Mouse (Mus musculus): ENCODE measurements around the gene Grm5.

Gene Grm5

DNA sequence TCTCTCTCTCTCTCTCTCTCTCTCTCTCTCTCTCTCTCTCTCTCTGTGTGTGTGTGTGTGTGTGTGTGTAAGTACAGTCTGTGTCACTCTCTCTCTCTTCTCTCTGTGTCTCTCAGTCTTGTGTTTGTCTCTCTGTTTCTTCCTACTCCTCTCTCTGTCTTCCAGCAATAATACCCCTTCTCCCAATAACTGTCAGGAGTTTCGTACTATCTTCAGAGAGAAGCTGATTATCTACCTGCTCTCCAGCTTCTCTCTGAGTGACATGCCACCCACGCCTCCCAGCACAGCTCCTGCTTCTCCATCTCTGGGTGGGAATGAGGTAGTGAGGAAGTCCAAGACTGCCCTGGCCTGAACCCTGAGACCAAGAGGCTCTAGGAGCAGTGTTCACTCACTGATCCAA is at the start of gene Grm5:
Grm5 (plus strand) TSS at position 301 of the 400 bp plus-strand sequence.
- DNase-seq: no peak

DNA sequence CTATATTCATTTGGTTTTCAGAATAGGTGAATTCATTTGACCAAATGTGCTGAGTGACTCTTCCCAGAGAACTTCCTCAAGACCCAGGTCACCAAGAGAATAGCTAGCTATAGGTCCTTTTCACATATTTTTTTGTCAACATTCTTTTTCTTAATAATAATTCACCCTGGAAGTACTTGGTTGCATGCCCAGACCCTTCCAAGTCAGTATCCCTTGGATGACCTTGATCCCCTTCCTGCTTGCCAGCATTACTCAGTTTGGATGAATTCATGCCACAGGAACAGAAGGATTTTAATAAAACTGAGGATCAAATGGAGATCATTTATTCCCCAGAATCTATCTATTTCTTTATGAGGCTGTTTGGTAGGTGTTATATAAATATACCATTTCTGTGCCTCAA is 44.9 kb upstream of the Grm5 start:
- no peak for DNase-seq

DNA sequence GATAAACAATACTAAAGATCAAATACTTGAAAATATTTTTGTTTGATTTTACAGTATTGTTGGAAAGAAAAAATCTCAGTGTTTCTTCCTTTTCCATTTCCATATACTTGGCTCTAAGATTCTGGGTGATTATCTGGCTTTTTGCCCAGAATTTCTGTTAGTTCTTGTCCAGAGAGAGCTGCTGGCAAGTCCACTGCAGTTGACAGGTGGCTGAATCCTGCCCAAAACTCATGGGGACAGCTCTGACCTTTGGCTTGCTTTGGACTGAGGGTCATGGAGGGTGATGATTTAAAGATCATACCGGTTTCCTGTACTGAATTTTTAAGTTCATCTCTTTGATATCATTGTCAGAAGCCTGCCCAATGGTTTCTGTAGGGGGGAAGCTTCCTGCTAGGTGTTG is 18.7 kb upstream of the Grm5 start:
- DNase-seq: peak; percentile 0

DNA sequence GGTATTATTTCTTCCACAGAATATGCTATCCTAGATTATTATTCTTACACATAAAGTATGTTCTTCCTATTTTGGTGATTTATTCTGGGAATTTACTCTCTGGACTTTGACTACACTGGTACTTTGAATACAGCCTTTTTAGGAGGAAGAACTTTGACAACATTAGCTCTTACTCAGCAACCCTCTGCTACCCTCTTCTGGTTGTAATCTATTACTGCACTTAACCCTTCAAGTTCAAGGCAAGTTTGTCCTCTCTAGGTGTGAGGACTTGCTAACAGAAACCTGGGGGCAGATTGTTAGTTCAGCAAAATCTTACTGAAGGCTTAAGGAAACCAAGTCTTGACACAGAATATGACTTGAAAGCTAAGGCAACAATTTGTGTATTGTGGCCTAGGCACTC is 17.5 kb upstream of the Grm5 start:
- DNase-seq: peak; percentile 19

DNA sequence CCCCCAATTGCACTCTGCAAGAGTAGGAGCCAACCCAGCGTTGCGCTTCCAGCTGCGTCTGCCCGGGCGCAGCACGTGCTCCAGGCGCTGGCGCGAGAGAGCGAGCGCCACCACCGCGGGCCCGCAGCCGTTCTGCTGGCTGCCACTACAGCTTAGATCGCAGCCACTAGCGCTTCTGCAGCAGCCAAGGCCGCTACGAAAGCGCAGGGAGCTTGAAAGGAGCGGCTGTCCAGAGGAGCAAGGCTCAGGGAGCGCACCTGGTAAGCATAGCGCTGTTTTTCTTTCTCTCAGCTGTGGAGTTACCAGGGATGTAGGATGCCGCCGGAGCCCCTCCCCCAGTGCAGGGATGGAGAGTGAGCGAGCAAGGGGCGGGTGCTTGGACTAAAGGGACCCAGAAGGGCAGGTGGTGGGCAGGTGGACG is 323 bp downstream of the Grm5 start:
- no peak for DNase-seq

DNA sequence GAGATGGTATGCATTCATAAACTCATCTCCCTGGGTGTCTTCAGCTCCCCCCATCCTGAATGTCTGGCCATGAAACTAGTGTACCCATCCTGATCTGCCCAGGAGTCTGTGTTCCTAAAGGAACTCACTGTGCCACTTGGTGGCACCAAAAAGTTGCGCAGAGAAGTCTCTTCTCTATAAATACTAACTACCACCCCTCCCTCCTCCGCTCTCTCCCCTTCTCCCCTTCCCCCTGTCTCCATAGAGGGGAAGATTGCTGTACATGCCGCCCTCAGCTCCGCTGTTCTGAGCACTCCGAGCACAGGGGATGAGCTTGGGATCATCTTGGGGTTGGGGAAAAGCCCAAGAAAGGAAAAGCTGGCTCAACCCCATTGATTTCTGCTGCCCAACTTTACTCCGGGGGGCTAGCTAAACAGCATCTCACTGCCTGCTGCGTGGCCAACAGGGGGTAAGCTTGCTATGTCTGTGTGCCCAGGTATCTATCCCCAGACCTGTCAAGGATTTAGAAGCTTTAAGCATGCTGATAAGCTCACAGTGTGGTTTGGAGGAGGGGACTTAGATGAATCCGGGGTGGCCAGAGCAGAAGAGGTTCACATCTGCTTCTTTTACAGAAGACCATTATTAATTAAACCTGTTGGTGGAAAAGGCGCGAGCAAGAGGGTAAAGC is 2.4 kb downstream of the Grm5 start:
- DNase-seq: no peak

DNA sequence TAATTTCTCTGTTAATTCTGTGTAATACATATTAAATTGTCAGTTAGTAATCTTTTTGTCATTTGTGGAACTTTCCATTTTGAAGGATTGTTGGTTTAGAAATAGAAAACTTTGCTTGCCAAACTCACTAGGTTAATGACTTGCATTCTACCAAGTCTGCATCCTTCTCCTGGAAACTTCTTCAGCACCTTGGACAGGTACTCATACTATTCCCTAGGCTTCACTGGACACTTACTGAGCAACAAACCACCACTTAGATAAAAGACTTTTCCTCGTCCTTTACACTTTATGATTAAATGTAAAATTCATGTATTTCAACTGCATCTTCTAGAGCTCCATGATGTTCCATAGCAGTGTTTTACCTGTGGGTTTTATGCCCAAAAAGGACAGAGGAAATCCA is 4.0 kb downstream of the Grm5 start:
- no peak for DNase-seq

DNA sequence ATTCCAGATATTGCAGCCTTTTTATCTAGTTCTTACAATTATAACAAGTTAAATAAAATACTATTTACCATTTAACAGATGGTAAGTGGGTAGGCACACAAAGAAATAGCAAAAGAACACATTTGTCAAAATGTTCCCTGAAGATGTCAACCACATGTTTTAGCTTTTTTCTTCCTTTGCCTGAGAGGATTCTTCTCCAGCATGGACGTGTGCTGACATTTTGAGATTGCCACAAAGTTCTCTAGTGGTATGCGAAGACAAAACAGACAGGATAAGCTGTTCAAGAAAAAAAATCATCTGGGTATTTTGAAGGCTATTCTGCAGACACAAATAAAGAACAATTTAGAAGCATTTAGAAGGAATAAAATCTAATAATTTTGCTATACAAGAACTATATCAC is 42.3 kb downstream of the Grm5 start:
- DNase-seq: no peak

DNA sequence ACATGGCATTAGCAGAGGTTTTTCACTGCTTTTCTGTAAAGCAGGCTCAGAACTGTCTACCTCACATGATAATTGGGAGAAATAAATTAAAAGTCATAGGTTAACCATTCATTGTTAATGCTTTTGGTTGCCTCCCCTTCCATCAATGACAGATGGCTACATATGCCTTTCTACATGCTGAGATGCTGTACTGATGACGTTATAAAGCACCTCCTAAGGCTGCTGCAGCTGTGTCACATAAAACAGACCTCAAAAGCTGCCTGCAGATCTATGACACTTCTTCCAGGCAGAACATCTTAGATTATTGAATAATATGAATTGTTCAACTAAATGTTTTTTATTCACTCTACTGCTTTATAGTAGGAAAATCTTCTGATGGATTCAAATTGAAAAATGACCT is 51.6 kb downstream of the Grm5 start:
- no peak for DNase-seq

DNA sequence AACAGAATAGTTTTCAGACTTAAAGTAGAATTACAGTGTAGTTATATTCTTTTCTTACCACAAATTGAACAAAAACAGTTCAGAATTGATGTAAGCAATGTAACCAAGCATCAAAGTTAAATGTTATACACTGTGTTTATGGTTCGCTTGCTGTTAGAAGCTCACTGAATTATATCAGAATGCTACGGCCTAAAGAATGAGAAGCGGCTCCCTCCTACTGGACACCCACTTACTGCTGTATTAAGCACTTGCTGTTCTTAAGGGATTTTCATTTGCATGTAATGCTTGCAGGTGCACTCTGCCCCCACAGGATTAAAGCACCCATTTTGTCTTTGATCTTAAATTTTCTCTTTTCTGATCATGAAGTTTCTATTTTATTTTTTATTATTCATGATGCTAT is 66.6 kb downstream of the Grm5 start:
- DNase-seq: no peak

DNA sequence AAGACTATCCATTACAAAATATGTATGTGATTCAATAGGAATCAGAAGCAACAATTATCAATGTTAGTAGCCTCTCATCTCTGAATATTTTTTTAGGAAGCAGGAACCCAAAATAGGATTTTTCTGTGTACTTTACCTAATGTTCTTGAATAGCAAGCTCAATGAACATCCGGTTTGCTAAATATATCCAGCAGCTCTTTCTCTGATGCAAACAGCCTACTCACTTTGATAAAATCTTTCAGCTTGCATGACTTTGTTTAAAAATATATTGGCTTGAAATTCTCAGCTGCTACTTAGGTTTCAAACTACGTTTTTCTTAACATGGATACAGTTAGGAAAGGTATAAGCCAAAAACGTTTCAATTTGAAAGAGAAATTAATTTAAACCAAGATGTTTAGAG is 77.8 kb downstream of the Grm5 start:
- DNase-seq: no peak

DNA sequence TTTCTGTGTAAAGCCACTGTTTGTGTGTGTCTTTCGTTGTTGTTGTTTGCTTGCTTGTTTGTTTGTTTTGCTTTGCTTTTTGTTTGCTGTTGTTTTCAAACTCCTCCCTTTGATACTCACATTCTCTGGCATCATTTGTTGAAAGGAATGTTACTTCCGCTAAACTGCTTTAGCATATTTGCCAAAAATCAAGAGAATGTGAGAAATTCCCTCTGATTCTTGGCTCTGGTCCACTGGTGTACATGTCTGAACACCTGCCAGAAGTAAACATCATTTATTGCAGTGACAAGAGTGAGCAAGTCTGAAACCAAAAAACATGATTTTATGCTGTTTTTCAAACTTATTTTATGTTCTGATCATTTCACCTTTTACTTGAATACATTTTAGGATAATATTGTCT is 80.1 kb downstream of the Grm5 start:
- DNase-seq: peak; percentile 7

DNA sequence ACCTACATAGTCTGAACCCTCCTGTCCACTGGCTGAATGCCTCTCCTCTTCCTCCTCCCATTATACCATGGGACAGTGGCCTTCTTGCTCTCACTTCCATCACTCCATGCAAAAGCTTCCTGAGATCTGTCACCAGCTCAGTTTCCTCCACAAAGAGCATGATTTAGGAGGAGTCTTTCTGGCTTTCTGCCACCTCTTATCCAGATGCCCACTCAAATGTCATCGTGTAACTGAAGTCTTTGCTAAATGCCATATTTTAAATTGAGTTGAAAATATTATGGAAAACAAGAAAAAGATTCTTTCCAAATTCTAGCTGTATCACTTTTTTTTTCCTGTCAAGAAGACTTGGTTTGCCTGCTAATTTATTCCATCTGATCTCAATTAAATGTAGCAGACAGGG is 132.4 kb downstream of the Grm5 start:
- no peak for DNase-seq

DNA sequence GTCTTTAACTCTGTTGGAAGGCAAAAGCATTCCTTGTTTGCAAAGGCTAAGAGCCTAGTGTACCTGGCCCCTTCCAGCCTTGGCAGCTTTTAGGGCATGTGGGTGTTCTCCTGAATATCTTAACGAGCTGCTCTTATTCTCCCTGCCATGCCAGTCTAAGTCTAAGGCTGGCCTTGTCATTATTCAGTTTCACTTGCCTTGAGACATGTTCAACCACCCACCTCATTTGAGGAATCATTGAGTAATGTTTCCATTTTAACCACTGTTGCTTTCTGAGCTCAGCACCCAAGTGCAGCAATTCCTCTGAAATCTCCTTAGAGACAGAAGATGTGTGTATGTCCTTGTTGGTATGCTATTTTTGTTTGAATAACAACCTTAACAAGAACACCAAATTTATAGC is 134.7 kb downstream of the Grm5 start:
- DNase-seq: no peak

DNA sequence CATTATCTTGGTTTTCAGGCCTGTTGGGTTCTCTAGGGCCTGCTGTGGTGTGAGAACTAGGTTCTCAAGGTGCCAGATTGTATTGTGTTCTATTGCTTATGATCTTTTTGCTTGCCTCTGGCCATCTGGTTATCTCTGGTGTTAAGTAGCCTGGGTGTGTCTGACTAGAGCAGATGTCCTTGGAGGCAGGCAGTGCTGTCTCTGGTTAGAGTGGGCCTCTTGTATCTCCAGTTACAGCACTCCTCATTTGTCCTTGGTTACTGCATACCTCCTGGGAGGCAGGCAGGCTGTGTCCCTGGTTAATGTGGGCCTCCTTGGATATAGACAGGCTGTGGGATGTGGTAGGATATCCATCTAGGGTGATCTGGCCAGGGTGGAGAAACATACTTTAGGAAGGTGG is 150.5 kb downstream of the Grm5 start:
- no peak for DNase-seq

DNA sequence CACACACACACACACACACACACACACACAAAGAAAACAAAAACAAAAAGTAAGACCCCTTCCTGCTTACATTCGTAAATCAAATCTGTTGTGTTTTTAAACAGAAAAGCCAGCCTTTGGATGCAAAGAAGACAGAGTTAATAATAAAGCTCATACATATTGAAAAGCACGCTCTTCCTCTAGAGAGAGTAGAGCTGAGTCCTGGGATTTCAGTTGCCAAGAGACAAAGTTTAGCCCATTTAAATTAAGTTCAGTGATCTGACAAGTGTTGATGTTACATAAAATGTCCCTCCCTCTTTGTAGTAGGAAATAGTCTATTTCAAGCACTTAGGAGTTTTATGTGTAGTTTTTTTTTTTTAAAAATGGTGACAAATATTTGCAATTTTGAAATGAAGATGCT is 178.0 kb downstream of the Grm5 start:
- no peak for DNase-seq

DNA sequence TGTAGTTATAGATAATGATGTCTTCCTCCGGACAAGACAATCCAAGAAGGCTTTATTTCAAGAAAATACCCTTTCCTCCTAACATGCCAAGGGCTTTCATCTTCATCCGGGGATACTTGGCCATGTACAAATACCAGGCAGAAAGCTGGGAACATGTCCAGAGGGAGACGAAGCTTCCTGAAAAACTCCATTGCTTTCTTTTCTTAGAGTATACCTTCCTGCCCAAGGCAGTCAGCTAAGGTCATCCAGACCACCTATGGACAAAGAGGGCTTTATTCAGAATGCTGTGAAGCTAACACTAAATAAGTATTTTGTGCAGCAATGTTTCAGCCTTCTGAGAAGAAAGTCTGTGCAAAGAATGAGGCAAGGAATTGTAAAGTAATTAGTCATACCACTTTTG is 178.4 kb downstream of the Grm5 start:
- no peak for DNase-seq

DNA sequence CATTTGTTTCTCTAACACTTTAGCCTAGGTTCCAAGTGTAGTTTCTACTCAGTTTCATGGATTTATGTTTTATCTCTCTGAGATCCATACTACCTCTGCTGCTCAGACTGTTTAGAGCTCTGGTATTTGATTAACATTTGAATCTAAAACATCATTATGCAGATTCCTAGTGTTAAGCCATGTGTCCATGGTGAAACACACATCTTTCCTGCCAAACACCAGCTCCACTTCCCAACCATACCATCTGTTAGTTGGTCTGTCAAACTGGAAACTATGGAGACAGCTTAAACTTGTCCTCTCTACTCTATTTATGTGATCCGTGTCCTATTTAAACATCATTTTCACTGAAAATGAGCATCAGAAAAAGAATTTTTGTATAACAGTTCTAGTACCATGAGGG is 203.6 kb downstream of the Grm5 start:
- DNase-seq: no peak

DNA sequence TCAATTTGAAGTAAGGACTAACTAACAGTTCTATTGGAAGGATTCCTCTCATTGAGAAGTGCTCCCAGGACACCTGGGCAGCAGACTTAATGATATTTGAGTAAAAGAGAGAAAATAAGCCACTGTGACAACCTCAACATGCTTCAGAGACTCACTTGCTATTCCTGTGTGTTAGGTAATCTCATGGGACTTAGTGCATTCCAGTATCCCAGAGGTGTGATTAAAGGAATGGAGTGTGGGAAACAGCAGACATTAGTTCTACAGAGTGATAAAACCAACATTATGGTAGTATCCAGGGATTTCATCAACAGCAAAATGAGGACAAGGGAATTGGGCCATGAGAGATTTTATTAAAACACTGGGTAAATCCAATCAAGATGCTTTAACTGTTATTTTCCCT is 205.0 kb downstream of the Grm5 start:
- DNase-seq: no peak

DNA sequence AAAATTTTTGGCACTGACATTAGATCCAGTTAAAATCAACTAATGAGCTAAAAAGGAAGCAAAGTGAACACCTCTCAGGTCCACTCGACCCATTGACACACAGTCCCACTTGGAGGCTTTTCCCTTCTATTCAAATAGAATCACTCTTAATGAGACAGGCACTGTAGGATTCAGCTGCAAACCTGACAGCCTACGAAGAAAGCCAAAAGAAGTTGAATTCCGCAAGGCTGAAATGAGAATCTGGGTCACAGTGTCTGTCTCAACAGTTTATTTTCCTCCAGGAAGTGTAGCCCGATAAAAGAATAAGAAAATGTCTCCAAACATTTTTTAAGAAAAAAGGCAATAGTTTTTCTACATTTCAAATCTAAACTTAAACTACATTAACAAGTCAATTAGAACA is 209.9 kb downstream of the Grm5 start:
- DNase-seq: no peak

DNA sequence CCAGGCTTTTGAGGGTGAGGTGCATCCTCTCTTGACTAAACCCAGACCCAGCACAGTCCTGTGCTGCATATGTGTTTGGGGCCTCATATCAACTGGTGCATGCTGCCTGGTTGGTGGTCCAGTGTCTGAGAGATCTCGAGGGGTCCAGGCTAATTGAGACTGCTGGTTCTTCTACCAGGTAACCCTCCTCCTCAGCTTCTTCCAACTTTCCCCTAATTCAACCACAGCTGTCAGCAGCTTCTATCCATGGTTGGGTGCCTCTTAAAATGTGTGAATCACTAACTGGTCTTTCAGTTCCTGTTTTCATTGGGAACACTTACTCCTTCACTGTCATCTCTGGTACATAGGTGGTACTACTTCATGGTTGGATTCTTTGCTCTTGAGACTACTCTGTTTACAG is 240.9 kb downstream of the Grm5 start:
- DNase-seq: no peak

DNA sequence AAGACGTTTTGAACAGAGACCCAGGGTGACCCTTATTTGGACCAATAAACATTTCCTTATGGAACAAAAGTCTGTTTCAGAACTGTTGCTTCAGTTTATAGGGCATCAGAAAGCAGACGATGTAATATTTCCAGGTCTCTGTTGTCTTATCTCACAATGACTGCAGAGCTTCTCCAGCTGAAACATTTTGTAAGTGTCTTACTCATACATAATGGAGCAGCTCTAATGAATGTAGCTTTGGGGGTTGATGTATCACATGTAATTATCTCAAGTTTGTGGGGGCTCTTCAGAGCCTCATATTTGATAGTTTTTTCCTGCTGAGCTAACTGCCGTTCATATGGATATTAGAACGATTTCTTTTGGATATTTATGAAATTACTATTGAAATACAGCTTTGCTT is 250.7 kb downstream of the Grm5 start:
- DNase-seq: no peak

DNA sequence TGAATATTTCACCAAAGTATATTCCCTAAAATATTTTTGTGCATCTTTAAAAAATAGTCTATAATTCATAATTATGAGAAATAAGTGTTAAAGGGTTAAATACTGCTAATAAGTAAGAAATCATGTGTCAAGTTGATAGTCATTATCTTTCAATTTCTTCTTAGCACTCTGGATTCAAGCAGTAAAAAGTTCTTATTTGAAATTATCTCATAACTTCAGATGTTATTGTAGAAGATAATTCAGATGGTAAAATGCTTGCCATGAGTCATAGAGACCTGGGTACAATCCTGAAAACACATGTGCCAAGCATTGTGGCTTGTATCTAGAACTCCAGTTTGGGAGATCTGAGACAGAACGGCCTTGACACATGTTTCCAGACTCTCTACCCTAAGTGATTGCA is 254.6 kb downstream of the Grm5 start:
- no peak for DNase-seq

DNA sequence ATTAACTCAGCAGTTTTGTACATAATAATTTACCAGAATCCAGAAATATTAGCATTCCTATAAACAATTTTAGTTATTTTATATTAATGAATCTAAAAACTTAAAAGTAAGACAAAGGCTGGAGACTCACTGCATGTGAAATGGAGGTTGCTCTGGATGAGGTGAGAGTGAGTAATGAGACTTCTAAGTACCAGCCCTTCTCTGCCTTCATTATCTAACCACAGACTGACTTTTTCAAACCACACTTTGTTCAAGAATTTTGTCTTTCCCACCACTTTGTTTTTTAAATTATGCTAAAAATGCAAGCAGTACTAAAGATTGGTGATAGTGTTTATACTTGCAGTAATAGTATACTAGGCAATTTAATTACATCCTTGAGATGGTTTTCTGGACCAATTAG is 259.5 kb downstream of the Grm5 start:
- peak; percentile 10 for DNase-seq

DNA sequence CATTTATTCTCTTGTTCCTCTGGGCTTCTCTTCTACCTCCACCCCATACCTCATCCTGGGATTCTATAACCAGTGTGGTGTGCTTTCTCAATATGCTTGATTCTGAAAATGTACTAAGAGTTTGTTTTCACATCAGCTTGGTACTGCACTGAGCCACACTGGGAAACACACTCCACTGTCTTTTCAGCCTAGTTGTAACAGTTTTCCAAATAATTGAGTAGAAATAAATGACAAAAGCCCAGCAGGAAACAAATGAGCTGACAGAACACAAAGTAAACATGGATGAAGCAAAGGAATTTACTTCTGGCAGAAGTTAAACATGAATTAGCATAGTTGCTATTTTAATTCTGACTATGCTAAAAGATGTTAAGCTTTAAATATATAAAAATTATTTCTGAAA is 262.1 kb downstream of the Grm5 start:
- DNase-seq: peak; percentile 14

DNA sequence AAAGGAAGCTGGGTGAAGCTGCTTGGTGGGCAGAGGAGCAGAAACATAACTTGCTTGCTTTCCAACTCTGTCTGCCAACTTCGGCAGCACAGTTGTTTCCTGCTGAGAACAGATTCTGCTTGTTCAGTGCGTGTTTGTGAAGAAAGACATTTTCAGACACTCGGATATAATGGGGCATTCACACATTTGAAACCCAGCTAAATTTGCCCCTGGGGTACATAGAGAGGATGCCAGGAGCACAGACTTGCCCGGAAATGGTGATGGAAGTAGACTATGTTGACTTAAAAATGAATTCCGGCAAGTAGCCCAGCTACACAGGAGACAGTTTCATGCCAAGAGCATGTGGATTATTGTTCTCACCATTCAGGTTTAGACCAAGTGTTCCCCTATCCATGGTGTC is 342.0 kb downstream of the Grm5 start:
- no peak for DNase-seq

Measured in lung, postnatal 36 days (tissue).